Mouse (Mus musculus): Measurements from ENCODE around the gene Gprc5b.

DNA sequence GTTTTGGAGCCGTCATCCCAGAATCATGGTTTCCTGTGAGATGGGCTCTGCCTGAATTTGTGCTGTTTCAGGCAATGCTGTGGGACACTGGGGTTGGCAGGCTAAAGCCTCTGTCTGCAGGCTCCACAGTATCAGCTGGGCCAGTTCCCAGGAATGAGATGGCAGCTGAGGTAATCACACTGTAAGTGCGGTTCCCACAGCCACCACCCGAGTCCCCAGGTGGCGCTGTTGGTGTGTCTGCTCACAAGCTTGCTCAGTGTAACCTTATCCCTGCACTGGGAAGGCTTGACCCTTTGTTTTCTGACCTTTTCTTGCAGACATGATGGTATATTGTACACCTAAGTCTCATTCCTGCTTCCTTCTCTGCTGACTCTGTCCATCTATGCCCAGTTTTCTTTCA lies 24.5 kb upstream of the Gprc5b start:
- TF ChIP-seq ZNF384 (IDR thresholded peaks at IDR 0.05; ENCODE audit: low read depth, low read length) (no peak), HCFC1 (IDR thresholded peaks at IDR 0.05; ENCODE audit: borderline replicate concordance, insufficient read depth, low read length) (no peak), CHD2 (IDR thresholded peaks at IDR 0.05; ENCODE audit: low read depth, low read length) (no peak)
